Mouse (Mus musculus) hindbrain, embryonic 11.5 days (tissue): Measurements from ENCODE around the gene Batf2. TPM values are rescaled to one million over a fixed set of nuclear protein-coding genes. Genes with fewer than 3 reads are reported as not detected.

ENCODE experiments used
- ATAC-seq: fragments of 200-750 bp; cut with Nextera tagmentation; 2 replicates; pipeline ENCODE4 v1.8.0; 2017; ENCODE audit warnings: mild to moderate bottlenecking, moderate TSS enrichment, moderate library complexity; ENCODE audit not compliant: low FRiP score
- DNase-seq: peaks from one replicate; pipeline ENCODE4 v3.0.0-alpha.2; 2015; ENCODE audit warnings: low spot score
- H3K27ac ChIP-seq: fragments of 300-500 bp; sonication (generic); 2 replicates; pipeline ENCODE4 v1.5.1; 2014; ENCODE audit warnings: mild to moderate bottlenecking, low read depth, low read length
- H3K27me3 ChIP-seq: fragments of 300-500 bp; sonication (generic); 2 replicates; pipeline ENCODE4 v1.6.1; 2014; ENCODE audit warnings: mild to moderate bottlenecking, low read length, moderate library complexity, mixed read lengths; ENCODE audit not compliant: control insufficient read depth, insufficient read depth
- H3K36me3 ChIP-seq: fragments of 300-500 bp; sonication (generic); 2 replicates; pipeline ENCODE4 v1.6.1; 2014; ENCODE audit warnings: mild to moderate bottlenecking, low read length, moderate library complexity, mixed read lengths; ENCODE audit not compliant: control insufficient read depth, insufficient read depth
- H3K4me1 ChIP-seq: fragments of 300-500 bp; sonication (generic); replicated peaks from 2 replicates; pipeline ENCODE4 v1.6.1; 2014; ENCODE audit warnings: low read length, mixed read lengths; ENCODE audit not compliant: control insufficient read depth, insufficient read depth
- H3K4me2 ChIP-seq: fragments of 300-500 bp; sonication (generic); replicated peaks from 2 replicates; pipeline ENCODE4 v1.6.1; 2014; ENCODE audit warnings: mild to moderate bottlenecking, low read depth, low read length
- H3K4me3 ChIP-seq: fragments of 300-500 bp; sonication (generic); 2 replicates; pipeline ENCODE4 v1.5.1; 2014; ENCODE audit warnings: low read depth, low read length
- H3K9ac ChIP-seq: fragments of 300-500 bp; sonication (generic); 2 replicates; pipeline ENCODE4 v1.6.1; 2014; ENCODE audit warnings: low read depth, low read length
- H3K9me3 ChIP-seq: fragments of 300-500 bp; sonication (generic); 2 replicates; pipeline ENCODE4 v1.6.1; 2016; ENCODE audit warnings: low read length; ENCODE audit not compliant: control insufficient read depth
- WGBS: fragments of 180-500 bp; shearing (Covaris S2); extraction: QIAGEN DNeasy Blood & Tissue Kit; methylation state at CpG from one replicate; pipeline ENCODE4 v1.1.7; 2014; 5-methylcytosine and 5-hydroxymethylcytosine counted together
- polyA plus RNA-seq: library from polyadenylated mRNA; unstranded; fragments of >200 nt; fragmentation: Nextera tagmentation; extraction: Ambion mirVana; gene quantifications from 2 replicates; pipeline ENCODE4 v1.2.1, GENCODE M21; 2014

The Batf2 gene
- polyA plus RNA-seq, result 0.32 TPM in 1 of 2 replicates, not detected in the other

DNA sequence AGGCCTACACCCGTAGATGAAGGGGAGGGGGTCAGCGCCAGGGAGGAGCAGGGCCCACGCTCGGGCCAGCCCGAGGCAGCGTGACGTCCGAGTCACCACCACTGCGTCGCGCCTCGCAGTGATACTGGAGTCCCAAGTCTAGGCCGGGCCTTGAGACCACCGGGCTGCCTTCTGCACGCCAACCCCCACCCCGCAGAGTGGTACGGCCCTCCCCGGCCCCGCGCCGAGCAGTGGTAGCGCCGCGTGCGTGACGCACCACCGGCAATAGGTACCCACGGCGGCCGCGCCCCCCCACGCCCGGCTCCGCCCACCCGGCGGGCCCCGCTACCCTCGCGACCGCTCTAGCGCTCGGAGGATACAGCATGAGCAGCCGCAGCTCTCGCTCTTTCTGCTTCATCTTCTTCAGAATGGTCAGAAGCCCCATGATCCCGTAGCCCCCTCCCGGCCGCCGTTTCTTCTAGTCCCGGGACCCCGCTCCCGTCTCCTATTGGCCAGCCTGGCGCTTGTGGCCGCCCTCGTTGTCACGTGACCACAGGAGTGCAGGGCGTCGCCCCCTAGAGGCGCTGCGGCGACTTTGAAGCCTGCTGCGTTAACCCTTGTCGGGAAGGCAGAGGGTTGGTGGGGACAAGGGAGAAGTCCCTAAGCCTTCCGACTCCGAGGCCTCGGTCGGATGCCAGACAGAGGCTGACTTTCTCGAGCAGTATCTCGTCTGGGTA, at the start of gene Batf2:
Gene Batf2, plus strand, starts transcription at position 306 of the 716 bp plus-strand sequence.
- Histone ChIP-seq H3K36me3 (no peaks in the 10 kb centered on the region), H3K4me3 (peak within 1 kb of the TSS; percentile 56), H3K4me2 (peak within 1 kb of the TSS; percentile 82), H3K27ac (peak within 1 kb of the TSS; percentile 96), H3K4me1 (no peaks in the 10 kb centered on the region; the same call in 1 of the 2 replicates), H3K9ac (peak within 1 kb of the TSS; percentile 76), H3K9me3 (no peaks in the 10 kb centered on the region), H3K27me3 (no peaks in the 10 kb centered on the region)
- DNase-seq, result peak; percentile 97
- peak; percentile 95 for ATAC-seq
- WGBS, result under 1% methylated on average over 56 of the region's 68 CpGs

- H3K9ac ChIP-seq, result no peak within 1 kb of the TSS
- ATAC-seq (no peak), DNase-seq (no peak)
Observed at GRCm38 (mm10) chr19:6094119-6094518, 46.7 kb upstream of the Batf2 start, which contains the start of gene AC131692.1. AC131692.1 (plus strand) TSS chr19:6094419.

DNA sequence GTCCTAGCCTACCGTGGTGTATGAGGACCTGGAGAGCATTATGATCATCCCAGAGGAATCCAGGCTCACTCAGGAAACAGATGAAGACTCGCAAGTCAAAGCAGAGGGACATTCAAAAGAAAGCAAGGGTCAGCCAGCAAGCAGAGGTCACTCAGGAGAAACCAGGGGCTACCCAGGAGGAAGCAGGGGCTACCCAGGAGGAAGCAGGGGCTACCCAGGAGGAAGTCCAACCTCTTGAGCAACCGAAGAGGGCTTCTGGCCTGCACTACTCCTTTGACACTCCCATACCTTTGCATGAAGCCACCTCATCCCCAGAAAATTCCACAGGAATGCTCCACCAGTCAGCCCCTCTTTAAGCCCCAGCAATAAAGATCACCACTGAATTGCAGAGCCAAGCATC, 42.9 kb upstream of the Batf2 start:
- no peaks in the 10 kb centered on the region for H3K27me3 ChIP-seq
- H3K4me2 ChIP-seq, result no peak overlapping the region
- H3K9me3 ChIP-seq, result no peaks in the 10 kb centered on the region
- H3K27ac ChIP-seq, result no peak overlapping the region
- H3K36me3 ChIP-seq, result no peaks in the 10 kb centered on the region
- 81% methylated on average over 3 of the region's 3 CpGs for WGBS
- ATAC-seq (no peak), DNase-seq (no peak)
- no peak overlapping the region for H3K4me3 ChIP-seq
- no peaks in the 10 kb centered on the region for H3K4me1 ChIP-seq
- no peak overlapping the region for H3K9ac ChIP-seq

More at GRCm38 (mm10) chr19:6094119-6094518, 46.7 kb upstream of the Batf2 start, which contains the start of gene AC131692.1:
- Histone ChIP-seq H3K36me3 (peaks cover 12% of the 10 kb centered on the region), H3K27ac (no peak within 1 kb of the TSS), H3K9me3 (no peaks in the 10 kb centered on the region), H3K27me3 (no peaks in the 10 kb centered on the region), H3K4me1 (no peaks in the 10 kb centered on the region), H3K4me2 (no peak within 1 kb of the TSS), H3K4me3 (no peak within 1 kb of the TSS)
- 91% methylated on average over 7 of the region's 7 CpGs for WGBS

DNA sequence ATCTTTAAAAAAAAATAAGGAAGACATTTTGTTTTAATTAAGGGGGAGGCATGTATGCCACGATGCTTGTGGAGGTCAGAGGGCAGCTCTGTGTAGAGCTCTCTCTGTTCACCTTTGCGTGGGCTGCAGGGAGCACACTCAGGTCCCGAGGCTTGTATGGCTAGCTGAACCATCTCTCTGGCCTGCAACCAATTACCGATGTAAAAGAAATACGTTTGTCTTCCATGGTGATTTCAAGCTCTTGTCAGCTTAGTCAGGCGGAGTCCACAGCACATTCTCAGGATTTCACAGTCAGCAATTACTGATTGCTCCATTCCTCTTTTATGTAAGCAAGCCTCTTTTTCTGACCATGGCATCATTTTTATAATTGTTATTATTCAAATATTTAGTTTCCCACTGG, 39.6 kb upstream of the Batf2 start:
- no peak overlapping the region for H3K27ac ChIP-seq
- H3K4me3 ChIP-seq, result no peak overlapping the region
- H3K9ac ChIP-seq, result no peak overlapping the region
- ATAC-seq (no peak), DNase-seq (no peak)
- no peaks in the 10 kb centered on the region for H3K36me3 ChIP-seq
- H3K9me3 ChIP-seq, result no peaks in the 10 kb centered on the region
- H3K4me1 ChIP-seq, result no peaks in the 10 kb centered on the region
- no peak overlapping the region for H3K4me2 ChIP-seq
- WGBS, result 54% methylated on average over 6 of the region's 6 CpGs
- H3K27me3 ChIP-seq, result no peaks in the 10 kb centered on the region

- Histone ChIP-seq H3K4me3 (no peak overlapping the region), H3K9me3 (no peaks in the 10 kb centered on the region), H3K27ac (no peak overlapping the region), H3K9ac (0 out of 2 replicates have a peak overlapping the region, but pooled peaks have one; percentile 7), H3K36me3 (no peaks in the 10 kb centered on the region), H3K27me3 (no peaks in the 10 kb centered on the region), H3K4me2 (no peak overlapping the region), H3K4me1 (no peaks in the 10 kb centered on the region)
- DNase-seq (no peak), ATAC-seq (no peak)
- WGBS, result 80% methylated on average over 6 of the region's 6 CpGs
Observed at GRCm38 (mm10) chr19:6102169-6102853, 38.5 kb upstream of the Batf2 start.

- Histone ChIP-seq H3K27ac (no peak overlapping the region), H3K9me3 (no peaks in the 10 kb centered on the region), H3K4me2 (no peak overlapping the region), H3K27me3 (no peaks in the 10 kb centered on the region), H3K36me3 (no peaks in the 10 kb centered on the region), H3K4me3 (no peak overlapping the region), H3K4me1 (no peaks in the 10 kb centered on the region), H3K9ac (no peak overlapping the region; the same call in 1 of the 2 replicates)
- no peak for ATAC-seq
- 91% methylated on average over 4 of the region's 4 CpGs for WGBS
- DNase-seq, result no peak
Observed at GRCm38 (mm10) chr19:6104476-6104875, 36.3 kb upstream of the Batf2 start.

DNA sequence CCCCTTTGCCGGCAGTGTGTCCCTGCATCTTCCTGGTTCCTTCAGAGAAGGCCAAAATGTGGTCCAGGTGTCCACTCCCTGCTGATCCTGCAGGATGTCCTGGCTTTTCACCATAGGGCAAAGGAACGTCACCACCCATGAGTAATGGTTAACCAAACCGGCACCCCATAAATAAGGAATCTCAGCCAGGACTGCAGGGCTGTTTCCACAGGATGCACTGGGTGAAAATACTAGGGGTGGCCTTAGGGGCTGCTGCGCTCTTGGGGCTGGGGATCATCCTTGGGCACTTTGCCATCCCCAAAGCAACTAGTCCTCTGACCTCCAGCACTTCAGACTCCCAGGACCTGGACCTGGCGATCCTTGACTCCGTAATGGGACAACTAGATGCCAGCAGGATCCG, 35.2 kb upstream of the Batf2 start, which contains the start of gene Naaladl1:
Gene Naaladl1, plus strand, starts transcription at position 197 of the 400 bp plus-strand sequence.
- no peak within 1 kb of the TSS for H3K4me2 ChIP-seq
- no peaks in the 10 kb centered on the region for H3K9me3 ChIP-seq
- ATAC-seq (no peak), DNase-seq (no peak)
- H3K36me3 ChIP-seq, result no peaks in the 10 kb centered on the region
- H3K4me1 ChIP-seq, result no peaks in the 10 kb centered on the region
- WGBS, result 85% methylated on average over 7 of the region's 7 CpGs
- H3K27me3 ChIP-seq, result no peaks in the 10 kb centered on the region
- no peak within 1 kb of the TSS for H3K4me3 ChIP-seq
- no peak within 1 kb of the TSS for H3K27ac ChIP-seq
- H3K9ac ChIP-seq, result no peak within 1 kb of the TSS

GRCm38 (mm10) chr19:6113116-6113515, 27.7 kb upstream of the Batf2 start:
- no peak for DNase-seq
- Histone ChIP-seq H3K4me1 (peaks cover 7% of the 10 kb centered on the region; the same call in 1 of the 2 replicates), H3K4me2 (no peak overlapping the region), H3K9me3 (no peaks in the 10 kb centered on the region), H3K36me3 (peaks cover 6% of the 10 kb centered on the region; the same call in 1 of the 2 replicates), H3K4me3 (no peak overlapping the region), H3K9ac (no peak overlapping the region), H3K27me3 (no peaks in the 10 kb centered on the region), H3K27ac (no peak overlapping the region)
- 62% methylated on average over 6 of the region's 6 CpGs for WGBS
- ATAC-seq, result no peak
